Mouse (Mus musculus): ENCODE data around the gene Ubl4b.

Ubl4b gene

GRCm38 (mm10) chr3:107568721-107569120 lies 13.8 kb upstream of the Ubl4b start:
- in situ Hi-C loops (cut with MboI, MseI) = no loop called here

GRCm38 (mm10) chr3:107567766-107568165 lies 12.9 kb upstream of the Ubl4b start:
- in situ Hi-C loops (cut with MboI, MseI) = no loop called here

DNA sequence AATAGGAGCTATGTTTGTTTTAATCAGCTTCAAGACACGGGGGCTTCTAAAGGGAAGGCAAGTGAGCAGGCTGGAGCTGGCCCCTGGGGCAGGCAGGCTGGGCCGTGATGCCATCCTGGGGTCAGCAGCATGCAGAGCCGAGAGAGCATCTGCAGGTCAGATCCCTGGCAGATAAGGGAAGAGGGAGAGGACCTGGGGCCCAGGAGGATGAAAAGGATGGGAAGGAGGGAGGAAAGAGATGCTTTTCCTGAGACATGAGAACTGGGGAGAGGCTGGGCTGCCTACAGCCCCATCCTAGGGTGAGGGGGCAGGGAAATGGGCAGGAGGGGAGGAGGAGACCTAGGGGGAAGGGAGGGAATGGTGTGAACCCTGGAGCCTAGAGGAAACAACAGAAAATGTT lies 10.5 kb upstream of the Ubl4b start:
- in situ Hi-C loops (cut with MboI, MseI) = no loop called here

DNA sequence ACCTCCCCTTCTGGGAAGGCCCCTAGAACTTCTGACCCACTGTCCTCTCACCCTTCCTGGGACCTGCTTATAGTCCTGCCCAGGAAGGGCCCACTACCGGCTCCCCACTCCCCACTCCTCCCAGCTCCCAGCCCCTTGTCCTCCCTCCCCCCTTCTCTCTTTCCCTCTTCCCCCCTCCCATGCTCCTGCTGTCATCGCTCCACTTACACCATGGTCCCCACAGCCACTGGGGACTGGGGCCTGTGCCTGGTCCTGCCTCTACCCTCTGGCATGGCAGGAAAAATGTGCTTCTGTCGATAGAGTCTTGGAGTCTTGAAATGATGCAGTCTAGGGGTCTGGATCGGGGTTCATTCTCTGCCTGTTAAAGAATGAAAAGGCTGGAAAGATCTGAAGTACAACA lies 9.0 kb upstream of the Ubl4b start:
- in situ Hi-C loops (cut with MboI, MseI) = no loop called here

DNA sequence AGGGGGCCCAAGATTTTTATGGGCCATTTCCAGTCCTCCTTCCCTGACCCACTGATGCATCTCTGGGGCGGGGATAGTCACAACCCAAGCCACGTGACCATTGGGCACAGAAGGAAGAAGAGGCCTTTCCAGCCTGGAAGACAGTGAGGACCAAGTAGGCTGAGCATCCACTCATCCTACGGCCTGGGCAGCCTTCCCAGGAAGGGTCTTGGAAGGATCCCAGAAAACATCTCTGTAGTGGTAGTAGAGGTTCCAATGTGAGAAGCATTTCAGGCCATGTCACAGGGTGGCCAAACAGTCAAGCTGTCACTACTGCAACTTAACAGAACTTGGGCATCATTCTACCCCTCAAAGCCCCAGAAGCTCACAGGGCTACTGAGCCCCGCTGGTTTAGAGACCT lies 7.7 kb upstream of the Ubl4b start:
- in situ Hi-C loops (cut with MboI, MseI) = no loop called here

GRCm38 (mm10) chr3:107562104-107562503 lies 7.2 kb upstream of the Ubl4b start:
- in situ Hi-C loops (cut with MboI, MseI) = no loop called here

DNA sequence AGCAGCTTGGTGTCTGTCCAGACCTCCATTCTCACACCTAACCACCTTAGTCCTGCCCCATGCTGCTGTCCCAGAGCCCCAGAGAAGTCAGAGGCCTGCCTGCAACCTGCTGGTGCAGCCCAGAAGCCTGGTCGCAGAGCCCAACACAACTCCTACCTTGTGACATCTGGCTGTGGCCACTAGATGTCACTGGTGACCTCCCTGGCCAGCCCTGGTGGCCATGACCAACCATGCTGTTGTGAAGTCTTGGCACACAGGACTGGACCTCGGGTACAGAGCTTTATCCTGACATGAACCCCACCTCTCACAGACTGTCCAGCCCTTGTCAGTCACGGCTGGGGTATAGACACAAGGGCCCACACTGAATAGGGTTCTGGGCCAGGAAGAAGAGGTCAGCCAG lies 4.3 kb upstream of the Ubl4b start:
- in situ Hi-C loops (cut with MboI, MseI) = no loop called here

DNA sequence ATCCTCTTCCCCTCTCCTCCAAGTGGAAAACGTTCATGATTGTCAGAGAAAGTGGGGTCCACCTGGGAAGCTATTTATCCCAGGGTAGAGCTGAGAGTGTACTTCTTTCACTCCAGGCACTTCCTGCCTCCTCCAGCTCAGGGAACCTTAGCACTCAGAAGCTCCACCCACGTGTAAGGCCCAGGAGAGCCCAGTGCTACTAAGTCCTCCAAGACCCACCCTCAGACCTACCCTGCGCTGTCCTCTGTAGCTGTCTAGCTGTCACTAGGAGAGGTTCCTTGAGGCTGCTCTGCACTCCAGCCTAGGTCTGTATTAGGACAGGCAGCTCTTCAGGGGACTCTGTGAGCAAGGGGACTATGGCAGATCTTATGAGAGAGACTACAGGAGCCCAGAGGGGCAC lies 3.9 kb upstream of the Ubl4b start:
- in situ Hi-C loops (cut with MboI, MseI) = no loop called here

DNA sequence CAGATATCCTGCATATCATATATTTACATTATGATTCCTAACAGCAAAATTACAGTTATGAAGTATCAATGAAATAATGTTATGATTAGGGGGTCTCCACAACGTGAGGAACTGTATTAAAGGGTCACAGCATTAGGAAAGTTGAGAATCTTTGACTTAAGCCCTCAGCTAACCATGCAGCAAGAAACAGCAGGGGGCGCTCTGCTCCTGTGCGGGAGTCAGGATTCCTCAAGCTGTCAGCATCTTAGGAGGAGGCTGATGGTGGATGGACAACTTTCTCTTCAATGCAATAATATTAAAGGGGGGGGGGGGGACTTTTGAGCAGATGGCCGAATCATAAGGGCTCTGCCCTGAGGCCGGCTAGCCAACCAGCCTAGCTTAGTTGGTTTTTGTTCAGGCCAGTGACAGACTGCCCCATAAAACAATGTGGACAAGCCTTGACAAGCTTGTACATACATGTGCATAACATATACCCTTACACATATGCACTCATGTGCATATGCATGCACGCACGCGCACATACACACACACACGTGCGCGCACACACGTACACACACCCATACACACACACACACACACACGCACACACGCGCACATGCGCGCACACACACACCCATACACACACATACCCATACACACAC lies 4.3 kb downstream of the Ubl4b start:
- in situ Hi-C loops (cut with MboI, MseI) = no loop called here

GRCm38 (mm10) chr3:107546956-107547355 lies 7.9 kb downstream of the Ubl4b start:
- in situ Hi-C loops (cut with MboI, MseI) = no loop called here

GRCm38 (mm10) chr3:107545716-107546412 lies 9.0 kb downstream of the Ubl4b start:
- in situ Hi-C loops (cut with MboI, MseI) = no loop called here

DNA sequence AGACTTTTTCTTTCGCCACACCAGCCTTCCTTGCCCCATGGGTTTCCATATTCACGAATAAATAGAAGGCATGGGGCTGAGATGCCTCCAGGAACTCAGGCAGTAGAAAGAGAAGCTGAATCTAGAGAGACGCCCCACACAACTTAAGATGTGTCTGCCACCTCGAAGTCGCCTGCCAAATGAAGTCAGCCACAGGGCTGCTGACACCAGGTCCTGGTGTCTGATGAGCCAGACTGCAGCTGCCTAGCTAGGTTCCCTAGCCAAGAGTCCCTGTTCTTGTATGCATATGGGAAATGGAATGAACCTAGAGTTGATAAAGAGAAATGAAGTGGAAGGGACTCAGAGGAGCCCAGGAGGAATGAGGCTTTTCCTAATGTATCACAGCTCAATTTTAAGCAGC lies 9.6 kb downstream of the Ubl4b start:
- in situ Hi-C loops (cut with MboI, MseI) = no loop called here

GRCm38 (mm10) chr3:107543158-107544080 lies 11.5 kb downstream of the Ubl4b start:
- in situ Hi-C loops (cut with MboI, MseI) = no loop called here

DNA sequence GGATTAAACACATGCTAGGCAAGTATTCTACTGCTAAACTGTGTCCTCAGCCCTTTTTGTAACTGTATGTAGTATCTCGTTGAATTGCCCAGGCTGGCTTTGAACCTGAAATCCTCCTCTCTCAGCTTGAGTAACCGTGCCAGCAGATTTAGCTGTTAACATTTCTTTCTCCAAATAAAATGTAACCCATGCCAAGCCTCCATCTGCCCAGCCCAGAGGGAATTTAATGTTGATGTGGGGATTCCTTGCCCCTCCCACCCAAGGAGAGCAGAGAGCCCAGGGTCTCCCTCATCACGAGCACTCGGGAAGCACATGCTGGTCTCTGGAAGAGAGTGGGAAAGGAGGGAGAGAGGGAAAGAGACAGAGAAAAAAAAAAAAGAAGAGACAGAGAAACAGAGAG lies 12.3 kb downstream of the Ubl4b start:
- in situ Hi-C loops (cut with MboI, MseI) = no loop called here

DNA sequence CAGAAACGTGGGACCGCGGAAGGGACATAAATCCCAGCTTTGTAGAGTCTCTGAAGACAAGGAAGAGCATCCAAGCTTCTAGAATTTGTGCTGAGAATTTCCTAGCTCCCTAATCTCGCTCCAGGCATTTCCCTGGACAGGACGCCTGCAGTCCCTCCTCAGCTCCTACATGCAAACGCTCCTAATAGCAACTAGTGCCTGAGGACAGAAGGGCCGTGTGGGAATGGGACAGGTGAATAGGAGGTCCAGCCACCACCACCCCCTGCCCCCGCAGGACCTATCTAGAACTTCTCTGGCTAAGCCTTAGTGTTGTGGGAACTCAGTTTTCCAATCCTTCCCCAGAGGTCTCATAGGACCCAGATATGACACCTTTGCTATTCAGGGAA lies 17.4 kb downstream of the Ubl4b start:
- in situ Hi-C loops (cut with MboI, MseI) = no loop called here

- in situ Hi-C loops (cut with MboI, MseI) = no loop called here
Observed at GRCm38 (mm10) chr3:107536810-107537503, 17.9 kb downstream of the Ubl4b start.

- in situ Hi-C loops (cut with MboI, MseI) = no loop called here
Observed at GRCm38 (mm10) chr3:107534951-107535350, 19.9 kb downstream of the Ubl4b start.

DNA sequence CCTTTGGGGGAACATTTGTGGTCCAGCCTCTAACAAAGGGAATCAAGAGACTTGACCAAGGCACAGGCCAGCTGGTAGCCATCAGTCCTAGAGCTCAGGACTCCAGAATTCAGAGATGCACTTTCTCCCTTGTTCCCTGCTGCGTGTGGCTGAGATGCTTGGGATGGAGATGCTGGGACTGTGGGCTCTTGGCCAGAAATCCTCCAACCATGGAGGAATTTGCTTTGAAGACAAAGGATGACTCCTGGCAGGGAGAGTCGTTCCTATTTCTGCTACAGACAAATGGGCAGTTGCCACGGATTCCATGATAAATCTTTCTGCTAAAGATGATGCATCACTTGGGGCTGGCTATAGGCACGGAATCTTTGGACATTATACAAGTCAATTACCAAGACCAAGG lies 21.3 kb downstream of the Ubl4b start:
- in situ Hi-C loops (cut with MboI, MseI) = no loop called here

DNA sequence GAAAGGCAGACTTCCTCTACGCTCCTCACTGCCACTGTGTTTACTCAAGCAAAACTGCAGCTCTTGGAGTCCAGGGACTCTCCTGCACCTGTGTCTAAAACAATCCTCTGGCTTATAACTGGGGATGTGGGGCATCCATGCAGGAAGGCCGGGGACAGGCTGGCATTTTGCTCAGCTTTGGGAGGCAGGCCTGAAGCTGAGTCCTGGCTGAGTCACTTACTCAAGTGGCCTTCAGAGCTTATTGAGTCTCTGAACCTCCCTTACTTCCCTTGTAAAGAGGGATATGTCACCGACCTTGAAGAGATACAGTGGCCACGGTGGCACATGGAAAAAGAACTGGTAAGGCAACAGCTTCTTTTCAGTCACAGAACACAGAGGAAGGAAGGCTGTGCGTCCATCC lies 24.3 kb downstream of the Ubl4b start:
- in situ Hi-C loops (cut with MboI, MseI) = no loop called here

DNA sequence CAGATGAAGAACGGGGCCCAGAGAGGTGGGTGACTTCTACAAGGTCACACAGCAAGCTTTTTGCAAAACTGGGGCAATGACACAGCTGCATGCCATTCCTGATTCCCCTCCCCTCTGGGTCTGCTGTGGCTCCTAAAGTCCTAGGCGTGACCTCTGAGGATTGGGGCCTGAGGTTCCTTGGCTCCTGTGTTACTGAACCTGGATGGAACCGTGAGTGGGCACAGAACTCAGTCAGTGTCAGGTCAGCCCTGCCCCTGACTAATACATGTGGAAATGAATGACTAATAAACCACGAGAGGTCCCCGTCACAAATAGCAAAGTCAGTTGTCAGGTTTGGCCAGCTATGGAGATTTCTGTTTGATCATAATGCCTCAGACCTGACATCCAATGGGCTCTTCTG lies 25.7 kb downstream of the Ubl4b start:
- in situ Hi-C loops (cut with MboI, MseI) = no loop called here

DNA sequence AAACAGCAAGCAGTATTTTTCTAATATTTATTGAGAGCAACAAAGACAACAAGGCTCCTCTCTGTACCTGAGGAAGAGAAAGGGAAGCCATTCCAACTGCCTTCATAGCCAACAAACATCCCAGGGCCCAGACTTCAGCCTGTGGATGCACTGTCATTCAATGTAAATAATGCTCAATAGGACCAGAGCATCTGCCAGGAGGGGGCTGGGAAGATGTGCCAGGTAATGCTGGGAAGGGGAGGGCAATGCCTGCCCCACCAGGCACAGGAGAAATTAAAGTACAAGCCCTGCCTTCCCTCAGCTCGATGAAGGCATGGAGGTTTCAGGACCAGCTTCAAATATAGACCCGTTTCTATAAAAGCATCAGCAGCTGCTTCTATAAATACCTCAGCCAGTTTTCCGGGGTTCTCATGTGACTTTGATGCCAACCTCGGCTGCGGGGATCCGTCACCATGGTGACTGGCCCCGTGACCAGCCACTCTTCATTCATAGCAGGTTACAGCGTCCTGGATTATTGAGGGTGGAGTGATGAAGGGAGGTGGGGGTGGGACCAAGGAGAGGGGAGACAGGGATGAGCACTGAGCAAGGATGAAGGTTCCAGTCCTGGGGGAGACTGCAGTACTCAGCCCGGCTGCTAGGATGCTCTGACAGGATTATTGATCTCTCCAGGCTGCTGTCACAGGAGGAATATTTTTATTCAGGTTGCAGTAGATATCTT lies 26.3 kb downstream of the Ubl4b start:
- in situ Hi-C loops (cut with MboI, MseI) = no loop called here

Data from T-helper 2 cell (primary cell).